Mouse (Mus musculus) kidney, adult 2 months (tissue): ENCODE results near the gene Hlx. TPM values are rescaled to one million over a fixed set of nuclear protein-coding genes. Genes with fewer than 3 reads are reported as not detected.
A peak's percentile ranks its signal among the peaks of the same experiment; 100 is the strongest.

ENCODE experiments used
- DNase-seq: peaks from one replicate; pipeline ENCODE4 v3.0.0; 2021
- H3K27ac ChIP-seq: fragments of 200-500 bp; 2 replicates; pipeline ENCODE4 v1.5.1; 2012; ENCODE audit warnings: low read depth, low read length, control low read depth, inconsistent platforms; ENCODE audit not compliant: insufficient read depth
- H3K27me3 ChIP-seq: fragments of 200-500 bp; replicated peaks from 2 replicates; pipeline ENCODE4 v1.6.1; 2012; ENCODE audit warnings: mild to moderate bottlenecking, moderate library complexity, low read length, inconsistent platforms; ENCODE audit not compliant: control insufficient read depth, insufficient read depth
- H3K36me3 ChIP-seq: fragments of 200-500 bp; 2 replicates; pipeline ENCODE4 v1.6.1; 2012; ENCODE audit warnings: mild to moderate bottlenecking, moderate library complexity, low read length, inconsistent platforms; ENCODE audit not compliant: control insufficient read depth, insufficient read depth
- H3K4me1 ChIP-seq: fragments of 200-500 bp; 2 replicates; pipeline ENCODE4 v1.6.1; 2011; ENCODE audit warnings: low read length; ENCODE audit not compliant: control insufficient read depth, insufficient read depth
- H3K4me3 ChIP-seq: fragments of 200-500 bp; 2 replicates; pipeline ENCODE4 v1.5.1; 2011; ENCODE audit warnings: mild to moderate bottlenecking, low read depth, low read length, control low read depth; ENCODE audit not compliant: insufficient read depth
- CTCF ChIP-seq: fragments of 200-500 bp; conservative IDR thresholded peaks from 2 replicates; pipeline ENCODE4 v1.5.1; 2011; ENCODE audit warnings: low read depth, mild to moderate bottlenecking, control low read depth, low read length, moderate library complexity, mixed read lengths; ENCODE audit not compliant: insufficient read depth, insufficient read length
- POLR2A ChIP-seq: fragments of 200-500 bp; IDR thresholded peaks from one replicate; pipeline ENCODE4 v1.6.1; 2011; ENCODE audit warnings: low read depth, low read length, control low read depth
- WGBS: fragments of 180-500 bp; shearing (Covaris S2); methylation state at CpG from one replicate; pipeline ENCODE4 v1.1.7; 2018; 5-methylcytosine and 5-hydroxymethylcytosine counted together
- polyA plus RNA-seq: library from polyadenylated mRNA; depleted of rRNA; stranded (reverse); fragments of >200 nt; gene quantifications from 2 replicates; pipeline ENCODE4 v1.2.3, GENCODE M21; 2012

Gene Hlx
- polyA plus RNA-seq, 1 experiment = 7.4 TPM

DNA sequence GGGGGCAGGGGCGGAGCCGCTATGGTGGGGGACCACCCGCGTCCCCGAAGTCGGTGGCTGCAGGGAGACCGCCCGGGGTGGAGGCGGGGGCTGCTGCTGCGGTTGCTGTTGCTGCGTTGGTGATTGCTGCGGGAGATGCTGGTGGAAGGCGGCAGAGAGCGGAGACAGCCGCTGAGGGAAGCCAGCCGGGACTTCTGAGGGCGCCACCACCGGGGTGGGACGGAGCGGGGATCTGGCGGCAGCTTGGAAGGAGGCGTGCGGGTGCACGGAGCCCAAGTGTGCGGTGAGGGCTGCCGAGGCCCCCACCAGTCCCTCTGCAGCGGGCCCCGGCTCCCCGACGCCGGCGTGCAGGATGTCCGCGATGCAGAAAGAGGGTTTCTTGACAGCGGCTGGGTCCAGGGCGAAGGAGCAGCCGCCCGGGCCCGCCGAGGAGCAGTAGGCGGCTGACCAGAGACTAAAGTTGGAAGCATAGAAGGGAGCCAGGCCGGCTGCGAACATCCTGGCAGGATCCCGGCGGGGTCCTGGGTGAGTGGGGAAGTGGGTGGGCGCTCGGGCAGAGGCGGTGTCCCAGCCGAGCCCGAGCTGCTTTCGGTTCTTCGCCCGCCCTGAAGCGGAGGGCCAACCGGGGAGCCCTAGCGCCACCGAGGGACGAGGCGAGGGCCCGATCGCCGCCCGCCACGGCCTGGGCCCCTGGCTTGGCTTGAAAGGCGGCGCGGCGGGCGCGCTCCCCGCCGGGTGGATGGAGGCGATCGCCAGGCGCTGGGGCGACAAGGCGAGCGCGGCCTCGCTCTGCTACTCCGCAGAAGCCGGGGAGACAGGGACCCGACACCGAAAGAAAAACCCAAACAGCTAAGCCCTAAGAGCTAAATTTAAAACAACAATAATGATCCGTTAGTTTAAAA lies 524 bp downstream of the Hlx start:
- no peaks in the 10 kb centered on the region for H3K36me3 ChIP-seq
- no peak for TF ChIP-seq CTCF
- TF ChIP-seq POLR2A = no peak
- peak overlapping the region; percentile 62 for H3K4me3 ChIP-seq
- peak overlapping the region; percentile 72 for H3K27ac ChIP-seq
- peak; percentile 50 for DNase-seq
- peaks cover 8% of the 10 kb centered on the region for H3K27me3 ChIP-seq
- 1% methylated on average over 85 of the region's 85 CpGs for WGBS
- 0 out of 2 replicates have a peak, but pooled peaks cover 2% of the 10 kb centered on the region for H3K4me1 ChIP-seq

GRCm38 (mm10) chr1:184731091-184731640 lies 1.3 kb downstream of the Hlx start:
- TF ChIP-seq CTCF (no peak), POLR2A (no peak)
- H3K4me3 ChIP-seq = peak overlapping the region; percentile 62
- 0 out of 2 replicates have a peak, but pooled peaks cover 2% of the 10 kb centered on the region for H3K4me1 ChIP-seq
- no peaks in the 10 kb centered on the region for H3K36me3 ChIP-seq
- WGBS = 11% methylated on average over 18 of the region's 18 CpGs
- 0 out of 2 replicates have a peak overlapping the region, but pooled peaks have one; percentile 0 for H3K27ac ChIP-seq
- DNase-seq = no peak
- H3K27me3 ChIP-seq = peaks cover 8% of the 10 kb centered on the region

DNA sequence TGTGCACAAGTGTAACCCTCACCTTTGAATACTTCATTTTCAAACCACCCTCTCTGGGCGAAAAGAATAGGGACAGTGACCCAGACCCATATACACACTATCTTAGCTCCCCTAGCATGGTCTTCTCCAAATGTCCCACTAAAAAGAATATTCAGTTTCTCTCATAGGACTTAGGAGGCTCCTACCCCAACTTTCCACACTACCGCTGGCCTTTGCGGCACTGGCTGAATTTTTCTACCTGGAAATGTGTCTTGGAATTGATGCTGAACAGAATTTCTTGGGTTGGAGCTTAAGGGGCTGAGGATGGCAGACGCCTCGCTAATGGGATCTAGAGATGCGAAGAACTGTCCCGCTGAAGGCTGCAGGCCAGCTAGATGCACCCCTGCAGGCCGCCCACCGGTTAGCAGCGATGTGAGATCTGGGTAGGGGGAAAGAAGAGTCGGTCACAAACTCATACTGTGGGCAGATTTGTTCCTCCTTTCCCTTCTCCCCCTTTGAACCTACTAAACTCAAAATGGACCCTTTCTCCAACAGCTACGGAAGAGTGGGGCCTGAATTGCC lies 1.9 kb downstream of the Hlx start:
- no peaks in the 10 kb centered on the region for H3K4me1 ChIP-seq
- DNase-seq = no peak
- H3K4me3 ChIP-seq = peak overlapping the region; percentile 44
- H3K27ac ChIP-seq = 0 out of 2 replicates have a peak overlapping the region, but pooled peaks have one; percentile 0
- no peak for TF ChIP-seq POLR2A
- TF ChIP-seq CTCF = no peak
- peaks cover 8% of the 10 kb centered on the region for H3K27me3 ChIP-seq
- WGBS = 17% methylated on average over 12 of the region's 12 CpGs
- H3K36me3 ChIP-seq = no peaks in the 10 kb centered on the region

DNA sequence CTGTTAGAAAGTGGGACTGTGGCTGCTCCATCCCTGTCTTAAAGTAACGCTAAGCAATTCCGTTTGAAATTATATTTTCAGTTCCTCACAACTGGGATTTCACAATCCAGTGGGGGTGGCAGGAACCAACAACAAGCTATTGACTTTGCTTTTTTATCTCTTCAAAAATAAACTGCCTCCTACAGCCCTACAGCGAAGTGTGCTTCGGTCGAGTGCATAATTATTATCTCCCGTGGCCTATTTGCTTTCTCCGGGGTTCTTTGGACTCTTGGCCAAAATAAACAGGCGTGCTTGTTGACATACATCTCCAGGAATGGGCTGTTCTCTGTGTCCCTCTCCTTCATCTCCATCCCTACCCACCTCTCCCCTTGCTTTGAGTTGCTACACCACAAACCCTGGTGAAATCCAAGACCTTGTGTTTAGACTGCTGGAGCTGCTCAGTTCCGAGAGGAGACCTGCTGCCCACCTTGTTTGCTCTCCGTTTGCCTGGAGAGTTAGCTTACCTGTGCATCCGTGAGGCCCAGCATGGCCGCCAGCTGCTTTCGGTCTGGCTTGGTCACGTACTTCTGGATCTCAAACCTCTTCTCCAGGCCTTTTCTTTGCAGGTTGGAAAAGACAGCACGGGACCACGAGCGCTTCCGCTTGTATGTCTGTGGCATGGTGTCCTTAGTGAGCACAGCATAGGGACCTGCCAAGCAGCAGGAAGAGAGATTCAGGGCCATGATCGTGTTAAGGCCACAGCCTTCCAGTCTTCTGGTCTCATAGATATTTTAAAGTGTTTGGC lies 2.9 kb downstream of the Hlx start:
- TF ChIP-seq CTCF (no peak), POLR2A (no peak)
- WGBS = 13% methylated on average over 19 of the region's 19 CpGs
- Histone ChIP-seq H3K4me1 (no peaks in the 10 kb centered on the region), H3K4me3 (peak overlapping the region; percentile 44; the same call in 1 of the 2 replicates), H3K27me3 (peaks cover 9% of the 10 kb centered on the region), H3K36me3 (no peaks in the 10 kb centered on the region), H3K27ac (peak overlapping the region; percentile 3; the same call in 1 of the 2 replicates)
- no peak for DNase-seq

DNA sequence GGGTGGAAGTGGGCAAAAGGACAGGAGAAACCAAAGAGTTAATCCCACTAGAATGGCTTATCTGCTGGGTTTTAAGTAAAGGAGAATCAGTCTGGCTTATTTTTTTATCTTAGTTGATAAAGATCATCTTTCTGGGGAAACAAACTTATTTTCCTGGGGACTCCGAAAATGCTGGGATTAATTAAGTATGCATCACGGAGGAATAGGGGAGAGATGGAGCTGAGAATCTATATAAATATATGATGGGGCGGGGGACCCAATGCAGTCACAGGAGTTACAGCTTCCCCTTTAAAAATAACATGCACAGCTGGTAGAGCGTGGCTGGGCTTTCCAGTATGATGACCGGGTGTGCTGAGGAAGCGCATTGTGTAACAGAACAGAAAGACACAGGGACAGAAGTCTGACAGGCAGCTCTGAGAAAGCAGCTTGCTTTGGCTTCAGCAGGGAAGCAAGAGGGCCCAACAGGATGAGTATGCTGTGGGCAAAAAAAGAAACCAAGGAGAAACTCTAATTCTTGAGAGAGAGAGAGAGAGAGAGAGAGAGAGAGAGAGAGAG lies 3.8 kb downstream of the Hlx start:
- Histone ChIP-seq H3K4me1 (no peaks in the 10 kb centered on the region), H3K27me3 (peaks cover 9% of the 10 kb centered on the region), H3K27ac (no peak overlapping the region), H3K4me3 (0 out of 2 replicates have a peak overlapping the region, but pooled peaks have one; percentile 20), H3K36me3 (no peaks in the 10 kb centered on the region)
- DNase-seq = no peak
- TF ChIP-seq CTCF = no peak
- TF ChIP-seq POLR2A = no peak
- WGBS = 17% methylated on average over 6 of the region's 6 CpGs
